Mouse (Mus musculus): ENCODE measurements at regions not wholly inside any gene's neighbourhood (a gene's known extent, or its start where the extent isn't known, plus 50 kb on each side); places are given as distances from the start of the nearest gene placed in this dataset.

DNA sequence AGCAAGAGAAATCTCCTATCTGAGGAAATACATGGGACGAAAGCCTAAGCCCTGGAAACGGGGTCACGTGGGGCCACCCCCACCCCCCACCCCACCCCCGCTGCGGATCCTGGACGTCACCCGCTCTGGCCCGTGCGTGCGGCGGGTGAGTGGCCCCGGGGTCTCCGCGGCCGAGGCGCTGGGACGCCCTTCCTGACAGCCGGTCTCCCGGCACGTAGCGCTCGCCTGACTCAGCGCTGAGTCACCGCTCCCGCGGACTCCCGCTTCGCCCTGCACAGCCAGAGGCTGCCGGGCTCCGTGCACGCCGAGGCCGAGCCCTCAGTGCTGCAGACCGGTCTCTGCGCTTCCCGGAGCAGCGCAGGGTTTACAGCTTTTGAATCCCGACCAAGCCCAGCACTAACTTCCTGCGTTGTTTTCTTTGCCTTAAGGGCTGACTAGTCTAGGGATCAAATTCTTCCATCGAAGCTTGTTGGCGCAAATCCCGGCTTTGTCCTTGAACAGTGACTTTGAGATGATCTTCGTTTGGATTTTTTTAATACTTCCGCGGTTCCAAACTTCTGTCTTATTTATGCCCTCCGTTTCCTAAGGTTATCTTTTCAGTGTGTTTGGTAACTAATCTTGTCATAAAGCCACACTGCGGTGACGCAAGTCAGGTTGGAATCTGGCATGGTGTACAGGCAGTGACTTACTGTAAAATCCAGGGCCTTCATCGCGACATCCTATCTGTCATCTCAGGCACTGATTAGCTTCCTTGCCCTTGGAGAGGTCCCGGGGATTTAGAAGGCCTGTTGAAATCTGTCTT is 79.8 kb downstream of the Arrdc3 start:
- TF ChIP-seq CTCF (conservative IDR thresholded peaks at IDR 0.05; ENCODE audit: low read length) (no peak), NANOG (IDR thresholded peaks at IDR 0.05; ENCODE audit: borderline replicate concordance, low read length) (no peak)

Data from E14TG2a.4 (cell line).